Mouse (Mus musculus) heart, postnatal 0 days (tissue): ENCODE data around the gene Olfr317. TPM values are rescaled to one million over a fixed set of nuclear protein-coding genes. Genes with fewer than 3 reads are reported as not detected.

ENCODE experiments used
- ATAC-seq: fragments of 200-750 bp; cut with Nextera tagmentation; 2 replicates; pipeline ENCODE4 v1.8.0; 2017; ENCODE audit warnings: low read depth, moderate number of reproducible peaks, moderate library complexity; ENCODE audit not compliant: insufficient read depth
- DNase-seq: peaks from one replicate; pipeline ENCODE4 v3.0.0-alpha.2; 2016; ENCODE audit warnings: low spot score
- H3K27ac ChIP-seq: fragments of 300-500 bp; sonication (generic); 2 replicates; pipeline ENCODE4 v1.5.1; 2014; ENCODE audit warnings: low read depth, mild to moderate bottlenecking
- H3K27me3 ChIP-seq: fragments of 300-500 bp; sonication (generic); 2 replicates; pipeline ENCODE4 v1.6.1; 2014; ENCODE audit warnings: low read length, mixed read lengths; ENCODE audit not compliant: control insufficient read depth, insufficient read depth
- H3K36me3 ChIP-seq: fragments of 300-500 bp; sonication (generic); replicated peaks from 2 replicates; pipeline ENCODE4 v1.6.1; 2014; ENCODE audit warnings: low read length, mixed read lengths; ENCODE audit not compliant: control insufficient read depth, insufficient read depth
- H3K4me1 ChIP-seq: fragments of 300-500 bp; sonication (generic); 2 replicates; pipeline ENCODE4 v1.6.1; 2014; ENCODE audit warnings: antibody characterized with exemption; ENCODE audit not compliant: control insufficient read depth, insufficient read depth
- H3K4me2 ChIP-seq: fragments of 300-500 bp; sonication (generic); 2 replicates; pipeline ENCODE4 v1.6.1; 2014; ENCODE audit warnings: low read depth, mild to moderate bottlenecking, low read length, moderate library complexity
- H3K4me3 ChIP-seq: fragments of 300-500 bp; sonication (generic); 2 replicates; pipeline ENCODE4 v1.5.1; 2014; ENCODE audit warnings: low read depth, low read length
- H3K9ac ChIP-seq: fragments of 300-500 bp; sonication (generic); replicated peaks from 2 replicates; pipeline ENCODE4 v1.6.1; 2014; ENCODE audit warnings: low read depth, low read length, mixed read lengths
- H3K9me3 ChIP-seq: fragments of 300-500 bp; sonication (generic); replicated peaks from 2 replicates; pipeline ENCODE4 v1.6.1; 2016; ENCODE audit warnings: low read length; ENCODE audit not compliant: control insufficient read depth
- CTCF ChIP-seq: IDR thresholded peaks from 2 replicates; pipeline ENCODE4 v1.5.1; 2016; ENCODE audit warnings: antibody characterized with exemption, control low read depth, low read depth
- EP300 ChIP-seq: IDR thresholded peaks from 2 replicates; pipeline ENCODE4 v1.6.1; 2016; ENCODE audit warnings: antibody characterized with exemption, low read depth
- WGBS: fragments of 180-500 bp; shearing (Covaris S2); extraction: QIAGEN DNeasy Blood & Tissue Kit; methylation state at CpG from one replicate; pipeline ENCODE4 v1.1.7; 2014; 5-methylcytosine and 5-hydroxymethylcytosine counted together
- polyA plus RNA-seq: library from polyadenylated mRNA; unstranded; fragments of >200 nt; fragmentation: Nextera tagmentation; extraction: Ambion mirVana; gene quantifications from 2 replicates; pipeline ENCODE4 v1.2.1, GENCODE M21; 2015
- total RNA-seq: library from RNA; depleted of rRNA; stranded (reverse); fragments of >200 nt; gene quantifications from 2 replicates; pipeline ENCODE4 v1.2.3, GENCODE M21; 2014; ENCODE audit warnings: low replicate concordance; rRNA removed

The Olfr317 gene
- total and polyA plus RNA-seq, 2 experiments from 2014 or later: not detected

DNA sequence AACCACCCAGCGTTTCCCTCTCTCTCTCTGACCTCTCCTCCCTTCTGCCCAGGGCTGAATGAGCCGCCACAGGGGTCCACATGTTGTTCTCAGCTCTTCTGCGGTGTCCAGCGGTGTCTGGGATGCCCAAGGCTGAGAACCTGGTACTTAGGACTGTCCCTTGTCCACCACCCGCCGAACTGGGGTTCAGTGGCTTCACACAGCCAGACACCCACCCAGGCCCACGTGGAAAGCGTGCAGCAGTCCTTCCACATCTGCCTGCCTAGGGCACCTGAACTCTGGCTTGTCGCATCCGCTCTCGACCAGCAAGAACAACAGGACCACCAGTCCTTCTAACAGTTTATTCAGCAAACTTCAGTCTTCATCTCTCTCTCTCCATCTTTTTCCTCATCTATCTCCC is 29.9 kb downstream of the Olfr317 start:
- no peaks in the 10 kb centered on the region for H3K4me1 ChIP-seq
- WGBS: 71% methylated on average over 11 of the region's 11 CpGs

DNA sequence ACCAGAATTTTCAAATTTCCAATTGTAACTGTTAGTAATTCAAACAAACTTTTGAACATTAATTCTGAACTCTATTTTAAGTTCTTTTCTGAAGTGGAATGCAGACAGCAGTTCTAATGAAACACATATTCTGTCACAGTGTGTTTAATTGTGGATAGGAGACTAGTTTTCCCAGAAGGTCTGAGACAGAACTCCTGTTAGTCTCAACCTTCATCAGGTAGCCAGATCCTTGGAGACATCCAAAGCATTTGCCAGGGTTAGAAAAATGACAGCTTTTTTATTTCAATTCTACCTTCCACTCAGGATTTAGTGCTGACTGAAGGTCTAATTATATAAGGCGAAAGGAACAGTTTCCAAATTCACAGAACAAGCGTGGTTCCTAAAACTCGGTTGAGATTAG is 40.1 kb downstream of the Olfr317 start, which contains the start of gene Olfr319:
TSS of gene Olfr319 (plus strand) at position 301 of the 400 bp plus-strand sequence.
- Histone ChIP-seq H3K4me1 (no peaks in the 10 kb centered on the region), H3K27ac (no peak within 1 kb of the TSS), H3K4me3 (no peak within 1 kb of the TSS), H3K9me3 (no peaks in the 10 kb centered on the region; the same call in 1 of the 2 replicates), H3K9ac (no peak within 1 kb of the TSS), H3K36me3 (no peaks in the 10 kb centered on the region), H3K4me2 (no peak within 1 kb of the TSS), H3K27me3 (no peaks in the 10 kb centered on the region)
- TF ChIP-seq EP300 (no peak), CTCF (no peak)
- no peak for ATAC-seq
- WGBS: 67% methylated on average over 3 of the region's 3 CpGs
- DNase-seq: no peak

More for the DNA sequence above, 29.9 kb downstream of the Olfr317 start:
- Histone ChIP-seq H3K36me3 (no peaks in the 10 kb centered on the region), H3K4me2 (no peak overlapping the region), H3K27me3 (no peaks in the 10 kb centered on the region), H3K4me3 (no peak overlapping the region), H3K27ac (no peak overlapping the region), H3K9me3 (no peaks in the 10 kb centered on the region; the same call in 1 of the 2 replicates), H3K9ac (no peak overlapping the region)
- ATAC-seq (no peak), DNase-seq (no peak)
- TF ChIP-seq CTCF (no peak), EP300 (no peak)

Other genes with a start within 250 kb of the Olfr317 start
Only the 30 nearest of the 31 such genes appear.
- not detected in 2 replicates for gene Olfr331, start 236.6 kb downstream of the Olfr317 start, total RNA-seq
- gene Olfr331, start 236.6 kb downstream of the Olfr317 start, polyA plus RNA-seq: not detected in 2 replicates
- gene Olfr330, start 204.4 kb downstream of the Olfr317 start, total RNA-seq: not detected in 2 replicates
- gene Olfr330, start 204.4 kb downstream of the Olfr317 start, polyA plus RNA-seq: not detected in 2 replicates
- gene Olfr329-ps, start 192.8 kb downstream of the Olfr317 start, total RNA-seq: not detected in 2 replicates
- not detected in 2 replicates for gene Olfr329-ps, start 192.8 kb downstream of the Olfr317 start, polyA plus RNA-seq
- not detected in 2 replicates for gene Olfr328, start 183.6 kb downstream of the Olfr317 start, total RNA-seq
- gene Olfr328, start 183.6 kb downstream of the Olfr317 start, polyA plus RNA-seq: not detected in 2 replicates
- gene Olfr224, start 168.7 kb downstream of the Olfr317 start, total RNA-seq: not detected in 2 replicates
- gene Olfr224, start 168.7 kb downstream of the Olfr317 start, polyA plus RNA-seq: not detected in 2 replicates
- not detected in 2 replicates for gene Olfr325, start 161.5 kb downstream of the Olfr317 start, total RNA-seq
- not detected in 2 replicates for gene Olfr325, start 161.5 kb downstream of the Olfr317 start, polyA plus RNA-seq
- not detected in 2 replicates for gene Olfr324, start 144.1 kb downstream of the Olfr317 start, total RNA-seq
- not detected in 2 replicates for gene Olfr324, start 144.1 kb downstream of the Olfr317 start, polyA plus RNA-seq
- gene 2210407C18Rik, start 123.1 kb downstream of the Olfr317 start, total RNA-seq: not detected in 2 replicates
- not detected in 2 replicates for gene 2210407C18Rik, start 123.1 kb downstream of the Olfr317 start, polyA plus RNA-seq
- not detected in 2 replicates for gene Olfr323, start 108.7 kb downstream of the Olfr317 start, total RNA-seq
- not detected in 2 replicates for gene Olfr323, start 108.7 kb downstream of the Olfr317 start, polyA plus RNA-seq
- gene Trim58, start 98.7 kb downstream of the Olfr317 start, total RNA-seq: not detected in 2 replicates
- gene Trim58, start 98.7 kb downstream of the Olfr317 start, polyA plus RNA-seq: 0.05 TPM in 1 of 2 replicates, not detected in the other
- not detected in 2 replicates for gene Olfr322, start 80.4 kb downstream of the Olfr317 start, total RNA-seq
- not detected in 2 replicates for gene Olfr322, start 80.4 kb downstream of the Olfr317 start, polyA plus RNA-seq
- not detected in 2 replicates for gene Olfr320, start 58.1 kb downstream of the Olfr317 start, total RNA-seq
- not detected in 2 replicates for gene Olfr320, start 58.1 kb downstream of the Olfr317 start, polyA plus RNA-seq
- not detected in 2 replicates for gene Olfr319, start 40.0 kb downstream of the Olfr317 start, total RNA-seq
- not detected in 2 replicates for gene Olfr319, start 40.0 kb downstream of the Olfr317 start, polyA plus RNA-seq
- not detected in 2 replicates for gene Olfr318, start 15.2 kb downstream of the Olfr317 start, total RNA-seq
- not detected in 2 replicates for gene Olfr318, start 15.2 kb downstream of the Olfr317 start, polyA plus RNA-seq
- gene Olfr316, start 13.5 kb upstream of the Olfr317 start, total RNA-seq: not detected in 2 replicates
- not detected in 2 replicates for gene Olfr316, start 13.5 kb upstream of the Olfr317 start, polyA plus RNA-seq
- gene Olfr315, start 34.0 kb upstream of the Olfr317 start, total RNA-seq: not detected in 2 replicates
- not detected in 2 replicates for gene Olfr315, start 34.0 kb upstream of the Olfr317 start, polyA plus RNA-seq
- gene Olfr314, start 43.7 kb upstream of the Olfr317 start, total RNA-seq: not detected in 2 replicates
- not detected in 2 replicates for gene Olfr314, start 43.7 kb upstream of the Olfr317 start, polyA plus RNA-seq
- not detected in 2 replicates for gene Fam183b, start 62.7 kb upstream of the Olfr317 start, total RNA-seq
- 0.87 and 1.9 TPM in 2 replicates for gene Fam183b, start 62.7 kb upstream of the Olfr317 start, polyA plus RNA-seq
- 0.12 TPM in 1 of 2 replicates, not detected in the other for gene Olfr313, start 75.8 kb upstream of the Olfr317 start, total RNA-seq
- 0.04 TPM in 1 of 2 replicates, not detected in the other for gene Olfr313, start 75.8 kb upstream of the Olfr317 start, polyA plus RNA-seq
- gene Olfr312, start 90.0 kb upstream of the Olfr317 start, total RNA-seq: 0.35 TPM in 1 of 2 replicates, not detected in the other
- gene Olfr312, start 90.0 kb upstream of the Olfr317 start, polyA plus RNA-seq: 0.05 TPM in 1 of 2 replicates, not detected in the other
- gene Olfr311, start 100.0 kb upstream of the Olfr317 start, total RNA-seq: not detected in 2 replicates
- gene Olfr311, start 100.0 kb upstream of the Olfr317 start, polyA plus RNA-seq: 0.07 TPM in 1 of 2 replicates, not detected in the other
- 2.5 and 2.7 TPM in 2 replicates for gene Gm12258, start 107.9 kb upstream of the Olfr317 start, total RNA-seq
- 2.1 and 2.7 TPM in 2 replicates for gene Gm12258, start 107.9 kb upstream of the Olfr317 start, polyA plus RNA-seq
- 1.4 and 1.5 TPM in 2 replicates for gene 2810021J22Rik, start 128.0 kb upstream of the Olfr317 start, total RNA-seq
- gene 2810021J22Rik, start 128.0 kb upstream of the Olfr317 start, polyA plus RNA-seq: 2.2 and 3.4 TPM in 2 replicates
- gene Zfp39, start 165.0 kb upstream of the Olfr317 start, total RNA-seq: 4.1 and 6.6 TPM in 2 replicates
- gene Zfp39, start 165.0 kb upstream of the Olfr317 start, polyA plus RNA-seq: 2.2 TPM in 2 replicates
- gene Btnl10, start 178.7 kb upstream of the Olfr317 start, total RNA-seq: not detected in 2 replicates
- gene Btnl10, start 178.7 kb upstream of the Olfr317 start, polyA plus RNA-seq: 0.07 TPM in 1 of 2 replicates, not detected in the other
- 301 and 362 TPM in 2 replicates for gene Rnf187, start 199.7 kb upstream of the Olfr317 start, total RNA-seq
- 145 and 147 TPM in 2 replicates for gene Rnf187, start 199.7 kb upstream of the Olfr317 start, polyA plus RNA-seq
- gene Hist3h2ba, start 209.7 kb upstream of the Olfr317 start, total RNA-seq: 26.3 and 44.3 TPM in 2 replicates
- 7.0 and 8.2 TPM in 2 replicates for gene Hist3h2ba, start 209.7 kb upstream of the Olfr317 start, polyA plus RNA-seq
- 90.4 and 94.8 TPM in 2 replicates for gene Hist3h2a, start 215.5 kb upstream of the Olfr317 start, total RNA-seq
- 43.1 and 63.4 TPM in 2 replicates for gene Hist3h2a, start 215.5 kb upstream of the Olfr317 start, polyA plus RNA-seq
- 0.62 TPM in 1 of 2 replicates, not detected in the other for gene Trim17, start 215.5 kb upstream of the Olfr317 start, total RNA-seq
- gene Trim17, start 215.5 kb upstream of the Olfr317 start, polyA plus RNA-seq: 0.26 and 0.33 TPM in 2 replicates
- gene Trim11, start 238.9 kb upstream of the Olfr317 start, total RNA-seq: 36.8 and 37.4 TPM in 2 replicates
- 26.0 and 26.5 TPM in 2 replicates for gene Trim11, start 238.9 kb upstream of the Olfr317 start, polyA plus RNA-seq